Mouse (Mus musculus) brain, embryonic 14.5 days (tissue): ENCODE measurements around the gene Edem3. TPM values are rescaled to one million over a fixed set of nuclear protein-coding genes. Genes with fewer than 3 reads are reported as not detected.

Experiments
- DNase-seq: peaks from one replicate; pipeline ENCODE4 v3.0.0-alpha.2; 2011; ENCODE audit warnings: low read depth
- CTCF ChIP-seq: fragments of 200-500 bp; IDR thresholded peaks from 2 replicates; pipeline ENCODE4 v1.5.1; 2012; ENCODE audit warnings: inconsistent platforms, mild to moderate bottlenecking, moderate library complexity, borderline replicate concordance; ENCODE audit not compliant: insufficient read depth, insufficient read length; ENCODE audit errors: extremely low read depth
- POLR2A ChIP-seq: fragments of 200-500 bp; IDR thresholded peaks from 2 replicates; pipeline ENCODE4 v1.6.1; 2012; ENCODE audit warnings: mild to moderate bottlenecking, inconsistent platforms, borderline replicate concordance; ENCODE audit not compliant: poor library complexity, insufficient read depth, insufficient read length, severe bottlenecking; ENCODE audit errors: extremely low read depth
- polyA plus RNA-seq: library from polyadenylated mRNA; depleted of rRNA; stranded (reverse); fragments of >200 nt; gene quantifications from 2 replicates; pipeline ENCODE4 v1.2.3, GENCODE M21; 2012

Edem3 gene
- polyA plus RNA-seq, 1 experiment: 24.1 TPM

- DNase-seq: peak; percentile 16
- TF ChIP-seq POLR2A: no peak
- no peak for TF ChIP-seq CTCF
These were observed 671 bp downstream of the Edem3 start for GRCm38 (mm10) chr1:151755660-151756424.

- no peak for DNase-seq
- TF ChIP-seq CTCF: no peak
- TF ChIP-seq POLR2A: no peak
These were observed 1.2 kb downstream of the Edem3 start for GRCm38 (mm10) chr1:151756425-151756728.

- no peak for TF ChIP-seq CTCF
- no peak for TF ChIP-seq POLR2A
- DNase-seq: no peak
These were observed 3.1 kb downstream of the Edem3 start for GRCm38 (mm10) chr1:151758301-151758700.

- DNase-seq: no peak
- TF ChIP-seq POLR2A (no peak), CTCF (no peak)
These were observed 3.8 kb downstream of the Edem3 start for GRCm38 (mm10) chr1:151758991-151759390.

GRCm38 (mm10) chr1:151764236-151764635 is 9.1 kb downstream of the Edem3 start:
- no peak for TF ChIP-seq CTCF
- TF ChIP-seq POLR2A: no peak
- DNase-seq: no peak

- TF ChIP-seq POLR2A (no peak), CTCF (no peak)
These were observed 11.0 kb downstream of the Edem3 start for GRCm38 (mm10) chr1:151766166-151766565.

GRCm38 (mm10) chr1:151766976-151767654 is 11.9 kb downstream of the Edem3 start:
- DNase-seq: no peak
- TF ChIP-seq CTCF (no peak), POLR2A (no peak)

More at GRCm38 (mm10) chr1:151766166-151766565, 11.0 kb downstream of the Edem3 start:
- DNase-seq: no peak

GRCm38 (mm10) chr1:151769200-151769913 is 14.2 kb downstream of the Edem3 start:
- TF ChIP-seq POLR2A (no peak), CTCF (no peak)
- DNase-seq: peak; percentile 68

GRCm38 (mm10) chr1:151777616-151778015 is 22.4 kb downstream of the Edem3 start:
- TF ChIP-seq CTCF: no peak
- TF ChIP-seq POLR2A: no peak
- DNase-seq: no peak

- DNase-seq: peak; percentile 5
- TF ChIP-seq CTCF: no peak
- no peak for TF ChIP-seq POLR2A
These were observed 23.4 kb downstream of the Edem3 start for GRCm38 (mm10) chr1:151778592-151778991.

GRCm38 (mm10) chr1:151779306-151779705 is 24.1 kb downstream of the Edem3 start:
- no peak for DNase-seq
- no peak for TF ChIP-seq CTCF
- no peak for TF ChIP-seq POLR2A

GRCm38 (mm10) chr1:151781447-151781846 is 26.3 kb downstream of the Edem3 start:
- TF ChIP-seq POLR2A (no peak), CTCF (no peak)
- no peak for DNase-seq

GRCm38 (mm10) chr1:151783403-151783802 is 28.2 kb downstream of the Edem3 start:
- TF ChIP-seq CTCF: no peak
- TF ChIP-seq POLR2A: no peak
- DNase-seq: no peak
